Mouse (Mus musculus): ENCODE measurements at regions not wholly inside any gene's neighbourhood (a gene's known extent, or its start where the extent isn't known, plus 50 kb on each side); places are given as distances from the start of the nearest gene placed in this dataset.

- dilution Hi-C loops (cut with MboI; ENCODE audit: extremely low pct_ligation_motif_present, extremely low pct_unique_long_range_greater_than_20kb, low sequenced_read_pairs) (no loop called here), in situ Hi-C loops (cut with MboI; ENCODE audit: low pct_ligation_motif_present, low pct_unique_long_range_greater_than_20kb, low sequenced_read_pairs) (no loop called here)
- Histone ChIP-seq H3K4me2 (ENCODE audit: insufficient read depth, low read depth, poor library complexity, severe bottlenecking) (no peak overlapping the region), H3K9ac (ENCODE audit: insufficient read depth, low read depth) (no peak overlapping the region), H3K27ac (ENCODE audit: insufficient read depth, low read depth) (no peak overlapping the region), H3K4me3 (replicated peaks in 1 of 3; ENCODE audit: low read depth in 2 of 3, low read length in 2 of 3, poor library complexity in 1 of 3) (no peak overlapping the region), H3K4me1 (ENCODE audit: control insufficient read depth in 1 of 2, insufficient read depth in 2 of 2) (no peaks in the 10 kb centered on the region), H3K27me3 (replicated peaks) (no peaks in the 10 kb centered on the region), H3K9me3 (replicated peaks; ENCODE audit: low read length) (no peaks in the 10 kb centered on the region), H3K36me3 (replicated peaks in 1 of 2; ENCODE audit: control insufficient read depth in 1 of 2, insufficient read depth in 1 of 2, low read length in 1 of 2) (no peaks in the 10 kb centered on the region), H3K79me2 (replicated peaks; ENCODE audit: control insufficient read depth, extremely low read depth, insufficient read depth, poor library complexity, severe bottlenecking) (no peaks in the 10 kb centered on the region)
- no peak for TF ChIP-seq CHD1 (IDR thresholded peaks at IDR 0.05; ENCODE audit: low read depth, low read length)
- no peak for TF ChIP-seq MAZ (IDR thresholded peaks at IDR 0.05; ENCODE audit: low read depth, low read length)
- no peak for TF ChIP-seq MAX (IDR thresholded peaks at IDR 0.05; ENCODE audit: low read length)
- TF ChIP-seq ZNF384 (IDR thresholded peaks at IDR 0.05; ENCODE audit: low read depth, low read length) = no peak
- TF ChIP-seq E2F4 (IDR thresholded peaks at IDR 0.05; ENCODE audit: insufficient replicate concordance, low read depth, low read length) = no peak
- no peak for TF ChIP-seq RCOR1 (conservative IDR thresholded peaks at IDR 0.05; ENCODE audit: low read depth, low read length)
- DNase-seq (ENCODE audit: extremely low read depth) = no peak
Observed at GRCm38 (mm10) chr13:80689871-80690270, 193.3 kb upstream of the Arrdc3 start.

- TF ChIP-seq POLR2A (IDR thresholded peaks at IDR 0.05; ENCODE audit: low read depth, low read length) (no peak), NRF1 (IDR thresholded peaks at IDR 0.05; ENCODE audit: low read depth, low read length) (no peak), MYC (IDR thresholded peaks at IDR 0.05; ENCODE audit: low read depth, low read length) (no peak), ETS1 (conservative IDR thresholded peaks at IDR 0.05; ENCODE audit: low read depth, low read length) (no peak), BHLHE40 (IDR thresholded peaks at IDR 0.05; ENCODE audit: low read depth, low read length) (no peak), HCFC1 (IDR thresholded peaks at IDR 0.05; ENCODE audit: low read depth, low read length) (no peak), CHD1 (IDR thresholded peaks at IDR 0.05; ENCODE audit: low read depth, low read length) (no peak), MEF2A (IDR thresholded peaks at IDR 0.05; ENCODE audit: borderline replicate concordance, low read depth, low read length) (no peak)
- H3K79me2 ChIP-seq (replicated peaks; ENCODE audit: control insufficient read depth, extremely low read depth, insufficient read depth, poor library complexity, severe bottlenecking) = no peaks in the 10 kb centered on the region
- H3K4me3 ChIP-seq (replicated peaks in 1 of 3; ENCODE audit: low read depth in 2 of 3, low read length in 2 of 3, poor library complexity in 1 of 3) = no peak overlapping the region
- H3K27me3 ChIP-seq (replicated peaks) = no peaks in the 10 kb centered on the region
- H3K36me3 ChIP-seq (replicated peaks in 1 of 2; ENCODE audit: control insufficient read depth in 1 of 2, insufficient read depth in 1 of 2, low read length in 1 of 2) = no peaks in the 10 kb centered on the region
- H3K27ac ChIP-seq (ENCODE audit: insufficient read depth, low read depth) = no peak overlapping the region
- no peak overlapping the region for H3K4me2 ChIP-seq (ENCODE audit: insufficient read depth, low read depth, poor library complexity, severe bottlenecking)
- no peak for DNase-seq (ENCODE audit: extremely low read depth)
- H3K4me1 ChIP-seq (ENCODE audit: control insufficient read depth in 1 of 2, insufficient read depth in 2 of 2) = no peaks in the 10 kb centered on the region
- dilution Hi-C loops (cut with MboI; ENCODE audit: extremely low pct_ligation_motif_present, extremely low pct_unique_long_range_greater_than_20kb, low sequenced_read_pairs) = no loop called here
- H3K9ac ChIP-seq (ENCODE audit: insufficient read depth, low read depth) = no peak overlapping the region
- in situ Hi-C loops (cut with MboI; ENCODE audit: low pct_ligation_motif_present, low pct_unique_long_range_greater_than_20kb, low sequenced_read_pairs) = no loop called here
- no peaks in the 10 kb centered on the region for H3K9me3 ChIP-seq (replicated peaks; ENCODE audit: low read length)
Observed at GRCm38 (mm10) chr13:80690654-80691386, 192.4 kb upstream of the Arrdc3 start.

Measured in CH12.LX (cell line).